Mouse (Mus musculus): ENCODE results near the gene Gm20388. TPM values are rescaled to one million over a fixed set of nuclear protein-coding genes. Genes with fewer than 3 reads are reported as not detected.
"Not testable (repeated sequence)": the region's sequence is repeated elsewhere in the genome, so short reads cannot be mapped to it uniquely, and the experiment has no call there.

The Gm20388 gene
- polyA plus RNA-seq, 1 experiment, result 28.1 TPM

DNA sequence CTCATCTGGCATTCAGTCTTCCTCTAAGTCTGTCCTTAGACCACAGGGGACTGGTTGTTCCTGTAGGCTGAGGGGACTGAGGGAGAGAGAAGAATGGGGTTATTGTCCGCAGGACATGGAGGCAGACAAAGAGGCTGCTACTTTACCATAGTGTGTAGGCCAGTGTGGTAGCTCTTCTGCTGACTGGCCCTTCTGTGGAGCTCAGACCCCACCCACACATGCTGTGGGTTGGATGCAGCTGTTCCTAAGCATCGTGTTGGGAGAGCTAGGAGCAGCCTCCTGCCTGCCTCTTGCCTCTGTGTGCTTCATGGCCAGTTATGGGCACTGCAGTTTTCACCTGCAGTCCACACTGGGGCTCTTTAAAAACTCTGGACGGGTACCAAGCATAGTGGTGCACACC lies 3346.5 kb downstream of the Gm20388 start:
- Histone ChIP-seq H3K9me3 (replicated peaks; ENCODE audit: control insufficient read depth, insufficient read depth, low read length, poor library complexity, severe bottlenecking) (no peaks in the 10 kb centered on the region), H3K4me3 (ENCODE audit: low read depth, low read length) (no peak overlapping the region), H3K4me1 (ENCODE audit: control insufficient read depth, insufficient read depth, low read length) (no peaks in the 10 kb centered on the region), H3K27ac (ENCODE audit: insufficient read depth, low read length) (no peak overlapping the region), H3K27me3 (ENCODE audit: control insufficient read depth, insufficient read depth, low read length, poor library complexity, severe bottlenecking) (no peaks in the 10 kb centered on the region), H3K9ac (ENCODE audit: low read depth, poor library complexity, severe bottlenecking) (no peak overlapping the region), H3K36me3 (ENCODE audit: control insufficient read depth, insufficient read depth, low read length, poor library complexity, severe bottlenecking) (peaks cover 3% of the 10 kb centered on the region)
- TF ChIP-seq EP300 (IDR thresholded peaks at IDR 0.05; ENCODE audit: insufficient read depth, low read depth, low read length), result no peak
- no peak for TF ChIP-seq POLR2A (IDR thresholded peaks at IDR 0.05; ENCODE audit: insufficient read depth, low read length)

DNA sequence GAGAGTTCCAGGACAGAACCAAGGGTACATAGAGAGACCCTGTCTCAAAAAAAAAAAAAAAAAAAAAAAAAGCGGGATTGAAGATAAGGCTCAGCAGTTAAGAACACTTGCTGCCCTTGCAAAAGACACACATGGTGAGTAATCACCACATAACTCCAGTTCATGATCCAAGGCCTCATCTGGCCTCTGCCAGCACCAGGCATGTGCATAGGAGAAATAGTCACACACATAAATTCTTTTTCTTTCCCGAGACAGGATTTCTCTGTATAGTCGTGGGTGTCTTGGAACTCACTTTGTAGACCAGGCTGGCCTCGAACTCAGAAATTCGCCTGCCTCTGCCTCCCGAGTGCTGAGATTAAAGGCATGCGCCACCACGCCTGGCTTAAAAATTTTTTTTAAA lies 3347.0 kb downstream of the Gm20388 start:
- H3K27me3 ChIP-seq (ENCODE audit: control insufficient read depth, insufficient read depth, low read length, poor library complexity, severe bottlenecking); H3K36me3 ChIP-seq (ENCODE audit: control insufficient read depth, insufficient read depth, low read length, poor library complexity, severe bottlenecking); H3K9ac ChIP-seq (ENCODE audit: low read depth, poor library complexity, severe bottlenecking); H3K4me3 ChIP-seq (ENCODE audit: low read depth, low read length); H3K4me1 ChIP-seq (ENCODE audit: control insufficient read depth, insufficient read depth, low read length); H3K27ac ChIP-seq (ENCODE audit: insufficient read depth, low read length); H3K9me3 ChIP-seq (replicated peaks; ENCODE audit: control insufficient read depth, insufficient read depth, low read length, poor library complexity, severe bottlenecking): not testable (repeated sequence)

DNA sequence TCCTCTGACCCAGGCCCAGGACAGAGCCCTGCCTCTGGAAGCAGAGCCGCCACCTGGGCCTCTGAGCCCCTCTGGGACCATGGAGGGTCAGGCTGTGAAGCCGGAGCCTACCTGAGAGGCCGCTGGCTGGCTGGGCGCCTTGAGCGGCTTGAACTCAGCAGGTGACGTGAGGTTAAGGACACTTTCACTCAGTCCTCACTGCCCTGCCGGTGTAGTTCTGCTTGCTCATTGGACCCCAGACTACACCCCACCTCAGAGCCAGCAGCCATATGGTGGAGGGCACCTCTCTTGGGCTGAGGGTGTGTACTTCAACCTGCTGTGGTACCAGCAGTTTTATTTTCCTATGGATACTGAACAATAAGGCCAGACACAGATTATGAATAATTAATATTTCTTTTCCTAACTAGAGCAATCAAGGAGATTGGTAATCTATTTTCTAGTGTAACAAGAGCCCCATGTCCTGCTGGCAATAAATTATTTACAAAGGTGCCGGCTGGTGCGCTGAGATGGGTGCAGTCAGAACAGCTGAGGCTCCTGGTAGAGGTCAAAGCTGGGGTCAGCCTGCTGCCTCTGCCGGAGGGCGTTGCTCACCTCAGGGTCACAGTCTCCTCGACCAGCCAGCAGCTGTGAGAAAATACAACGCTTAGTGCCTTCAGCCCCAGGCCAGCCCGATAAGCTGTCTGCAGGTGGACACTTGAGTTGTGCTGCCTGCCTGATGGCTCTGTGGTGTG lies 3357.4 kb downstream of the Gm20388 start:
- Histone ChIP-seq H3K4me1 (ENCODE audit: control insufficient read depth, insufficient read depth, low read length) (no peaks in the 10 kb centered on the region), H3K9me3 (replicated peaks; ENCODE audit: control insufficient read depth, insufficient read depth, low read length, poor library complexity, severe bottlenecking) (no peaks in the 10 kb centered on the region), H3K27me3 (ENCODE audit: control insufficient read depth, insufficient read depth, low read length, poor library complexity, severe bottlenecking) (no peaks in the 10 kb centered on the region), H3K36me3 (ENCODE audit: control insufficient read depth, insufficient read depth, low read length, poor library complexity, severe bottlenecking) (peaks cover 23% of the 10 kb centered on the region), H3K27ac (ENCODE audit: insufficient read depth, low read length) (no peak overlapping the region), H3K4me3 (ENCODE audit: low read depth, low read length) (no peak overlapping the region), H3K9ac (ENCODE audit: low read depth, poor library complexity, severe bottlenecking) (no peak overlapping the region)
- TF ChIP-seq EP300 (IDR thresholded peaks at IDR 0.05; ENCODE audit: insufficient read depth, low read depth, low read length), result no peak
- no peak for TF ChIP-seq POLR2A (IDR thresholded peaks at IDR 0.05; ENCODE audit: insufficient read depth, low read length)
- no peak for TF ChIP-seq CTCF (IDR thresholded peaks at IDR 0.05; ENCODE audit: low read depth, low read length)

DNA sequence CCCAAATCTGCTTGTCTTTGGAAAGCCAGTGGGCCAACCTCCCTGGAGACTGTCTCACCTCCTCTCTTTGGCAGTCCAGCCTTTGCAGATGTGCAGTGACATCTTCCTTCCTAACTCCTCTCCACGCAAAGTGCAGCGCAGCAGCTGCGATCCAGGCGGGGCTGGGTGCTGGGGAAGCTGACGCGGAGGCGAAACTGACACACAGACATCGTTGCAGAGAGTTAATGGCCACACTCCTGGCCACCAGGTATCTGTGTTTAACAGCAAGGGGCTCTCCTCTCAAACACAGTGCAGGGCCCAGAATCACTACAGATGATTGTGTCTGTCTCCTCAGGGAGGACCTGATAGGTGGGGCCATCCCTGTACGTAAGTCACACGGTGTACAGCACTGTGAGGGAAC lies 3360.5 kb downstream of the Gm20388 start:
- H3K27ac ChIP-seq (ENCODE audit: insufficient read depth, low read length), result no peak overlapping the region
- no peaks in the 10 kb centered on the region for H3K27me3 ChIP-seq (ENCODE audit: control insufficient read depth, insufficient read depth, low read length, poor library complexity, severe bottlenecking)
- no peak overlapping the region for H3K9ac ChIP-seq (ENCODE audit: low read depth, poor library complexity, severe bottlenecking)
- H3K36me3 ChIP-seq (ENCODE audit: control insufficient read depth, insufficient read depth, low read length, poor library complexity, severe bottlenecking), result peaks cover 21% of the 10 kb centered on the region
- H3K4me1 ChIP-seq (ENCODE audit: control insufficient read depth, insufficient read depth, low read length), result no peaks in the 10 kb centered on the region
- no peaks in the 10 kb centered on the region for H3K9me3 ChIP-seq (replicated peaks; ENCODE audit: control insufficient read depth, insufficient read depth, low read length, poor library complexity, severe bottlenecking)
- H3K4me3 ChIP-seq (ENCODE audit: low read depth, low read length), result no peak overlapping the region
- TF ChIP-seq POLR2A (IDR thresholded peaks at IDR 0.05; ENCODE audit: insufficient read depth, low read length) (no peak), EP300 (IDR thresholded peaks at IDR 0.05; ENCODE audit: insufficient read depth, low read depth, low read length) (no peak), CTCF (IDR thresholded peaks at IDR 0.05; ENCODE audit: low read depth, low read length) (no peak)

DNA sequence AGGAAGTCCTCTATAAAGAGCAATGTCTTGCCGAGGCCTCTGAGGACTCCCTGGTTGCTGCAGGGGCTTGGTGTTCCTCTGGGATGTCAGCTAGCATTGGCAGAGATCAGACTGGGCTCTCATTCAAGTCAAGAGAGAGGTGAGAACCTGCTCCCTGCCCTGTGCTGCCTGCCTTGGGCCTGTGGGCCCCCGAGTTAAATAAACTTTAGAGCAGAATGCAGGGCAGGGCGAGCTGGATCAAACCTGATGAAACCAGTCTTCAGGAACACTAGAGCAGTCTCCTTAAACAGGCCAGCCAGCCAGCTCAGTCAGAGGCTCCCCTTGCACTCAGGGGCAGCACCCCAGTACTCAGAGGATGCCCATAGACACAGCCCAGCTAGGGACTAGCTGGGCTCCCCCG lies 3361.3 kb downstream of the Gm20388 start:
- H3K4me1 ChIP-seq (ENCODE audit: control insufficient read depth, insufficient read depth, low read length), result no peaks in the 10 kb centered on the region
- no peaks in the 10 kb centered on the region for H3K27me3 ChIP-seq (ENCODE audit: control insufficient read depth, insufficient read depth, low read length, poor library complexity, severe bottlenecking)
- no peak overlapping the region for H3K4me3 ChIP-seq (ENCODE audit: low read depth, low read length)
- no peak overlapping the region for H3K9ac ChIP-seq (ENCODE audit: low read depth, poor library complexity, severe bottlenecking)
- TF ChIP-seq CTCF (IDR thresholded peaks at IDR 0.05; ENCODE audit: low read depth, low read length) (no peak), EP300 (IDR thresholded peaks at IDR 0.05; ENCODE audit: insufficient read depth, low read depth, low read length) (no peak), POLR2A (IDR thresholded peaks at IDR 0.05; ENCODE audit: insufficient read depth, low read length) (no peak)
- H3K9me3 ChIP-seq (replicated peaks; ENCODE audit: control insufficient read depth, insufficient read depth, low read length, poor library complexity, severe bottlenecking), result no peaks in the 10 kb centered on the region
- no peak overlapping the region for H3K27ac ChIP-seq (ENCODE audit: insufficient read depth, low read length)
- peaks cover 14% of the 10 kb centered on the region for H3K36me3 ChIP-seq (ENCODE audit: control insufficient read depth, insufficient read depth, low read length, poor library complexity, severe bottlenecking)

DNA sequence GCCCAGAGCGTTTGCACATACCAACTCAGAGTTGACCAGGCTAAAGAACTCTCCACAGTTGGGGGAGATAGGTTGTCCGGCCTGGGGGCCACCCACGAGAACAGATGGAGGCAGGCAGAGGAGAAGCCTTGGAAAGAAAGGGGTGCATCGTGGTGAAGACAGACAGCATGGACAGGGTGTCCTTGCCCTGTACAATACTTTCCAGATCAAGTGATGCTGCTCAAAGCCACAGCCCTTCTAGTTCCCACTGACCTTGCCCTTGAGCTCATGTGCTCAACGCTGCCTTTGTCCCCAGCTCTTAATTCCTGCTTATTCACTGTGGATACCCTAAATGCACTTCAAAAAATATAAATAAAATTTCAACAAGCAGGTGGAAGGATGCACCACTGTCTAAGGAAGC lies 3363.8 kb downstream of the Gm20388 start:
- H3K27me3 ChIP-seq (ENCODE audit: control insufficient read depth, insufficient read depth, low read length, poor library complexity, severe bottlenecking), result no peaks in the 10 kb centered on the region
- TF ChIP-seq CTCF (IDR thresholded peaks at IDR 0.05; ENCODE audit: low read depth, low read length), result no peak
- TF ChIP-seq POLR2A (IDR thresholded peaks at IDR 0.05; ENCODE audit: insufficient read depth, low read length), result no peak
- TF ChIP-seq EP300 (IDR thresholded peaks at IDR 0.05; ENCODE audit: insufficient read depth, low read depth, low read length), result no peak
- H3K27ac ChIP-seq (ENCODE audit: insufficient read depth, low read length), result no peak overlapping the region
- no peaks in the 10 kb centered on the region for H3K4me1 ChIP-seq (ENCODE audit: control insufficient read depth, insufficient read depth, low read length)
- H3K9me3 ChIP-seq (replicated peaks; ENCODE audit: control insufficient read depth, insufficient read depth, low read length, poor library complexity, severe bottlenecking), result no peaks in the 10 kb centered on the region
- H3K4me3 ChIP-seq (ENCODE audit: low read depth, low read length), result no peak overlapping the region
- peaks cover 10% of the 10 kb centered on the region for H3K36me3 ChIP-seq (ENCODE audit: control insufficient read depth, insufficient read depth, low read length, poor library complexity, severe bottlenecking)
- no peak overlapping the region for H3K9ac ChIP-seq (ENCODE audit: low read depth, poor library complexity, severe bottlenecking)

All from ES-Bruce4 (cell line).